Mouse (Mus musculus): ENCODE measurements around the gene Dgkg. TPM values are rescaled to one million over a fixed set of nuclear protein-coding genes. Genes with fewer than 3 reads are reported as not detected.
A peak's percentile ranks its signal among the peaks of the same experiment; 100 is the strongest.

Dgkg gene
- polyA plus RNA-seq, 1 experiment from 2014 or later: 0.53 TPM

DNA sequence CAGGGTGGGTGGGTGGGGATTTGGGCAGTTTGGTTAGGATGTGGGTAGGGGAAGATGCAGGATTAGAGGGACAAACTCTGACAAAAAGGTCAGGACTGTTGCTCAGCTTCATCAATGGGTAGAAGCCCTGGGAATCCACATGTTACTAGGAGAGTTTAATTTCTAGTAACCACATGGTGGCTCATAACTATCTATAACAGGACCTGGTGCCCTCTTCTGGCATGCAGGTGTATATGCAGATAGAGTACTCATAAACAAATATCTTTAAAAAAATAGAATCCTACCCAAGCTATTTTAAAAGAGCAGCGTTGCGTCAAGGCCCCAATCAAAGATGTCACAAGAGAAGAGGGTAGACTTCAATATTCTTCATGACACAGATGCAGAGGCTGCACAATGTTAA, 63.1 kb downstream of the Dgkg start:
- Histone ChIP-seq H3K27ac (no peak overlapping the region), H3K4me3 (no peak overlapping the region), H3K4me1 (replicated peaks) (no peaks in the 10 kb centered on the region), H3K27me3 (no peaks in the 10 kb centered on the region), H3K4me2 (no peak overlapping the region), H3K9me3 (replicated peaks) (no peaks in the 10 kb centered on the region), H3K9ac (no peak overlapping the region), H3K36me3 (no peaks in the 10 kb centered on the region)
- no peak for ATAC-seq (replicated peaks; ENCODE audit: insufficient number of reproducible peaks, insufficient read depth, low FRiP score, low read depth)
- 91% methylated on average over 2 of the region's 2 CpGs for WGBS

DNA sequence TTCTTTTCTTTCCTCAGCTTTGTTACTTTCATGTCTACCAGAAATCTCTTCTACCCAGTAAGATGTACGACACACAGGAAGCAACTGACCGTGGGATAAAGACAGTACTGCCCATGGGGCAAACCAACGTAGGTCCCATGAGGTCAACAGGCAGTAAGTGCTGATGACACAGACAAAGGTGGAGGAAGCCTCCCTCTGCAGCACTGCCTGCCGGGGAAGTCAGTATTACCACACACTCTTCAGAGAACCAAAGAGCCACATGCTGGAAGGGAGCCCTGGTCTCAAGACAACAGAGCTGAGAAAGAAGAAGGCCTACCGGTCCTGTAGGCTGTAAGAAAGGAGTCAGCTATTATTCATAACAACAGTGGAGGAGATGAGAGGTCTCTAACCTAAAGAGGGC, 67.4 kb downstream of the Dgkg start:
- Histone ChIP-seq H3K4me2 (no peak overlapping the region), H3K9ac (no peak overlapping the region), H3K9me3 (replicated peaks) (no peaks in the 10 kb centered on the region), H3K27me3 (no peaks in the 10 kb centered on the region), H3K4me1 (replicated peaks) (no peaks in the 10 kb centered on the region), H3K36me3 (no peaks in the 10 kb centered on the region), H3K4me3 (no peak overlapping the region), H3K27ac (no peak overlapping the region)
- WGBS: 76% methylated on average over 5 of the region's 5 CpGs
- no peak for ATAC-seq (replicated peaks; ENCODE audit: insufficient number of reproducible peaks, insufficient read depth, low FRiP score, low read depth)

DNA sequence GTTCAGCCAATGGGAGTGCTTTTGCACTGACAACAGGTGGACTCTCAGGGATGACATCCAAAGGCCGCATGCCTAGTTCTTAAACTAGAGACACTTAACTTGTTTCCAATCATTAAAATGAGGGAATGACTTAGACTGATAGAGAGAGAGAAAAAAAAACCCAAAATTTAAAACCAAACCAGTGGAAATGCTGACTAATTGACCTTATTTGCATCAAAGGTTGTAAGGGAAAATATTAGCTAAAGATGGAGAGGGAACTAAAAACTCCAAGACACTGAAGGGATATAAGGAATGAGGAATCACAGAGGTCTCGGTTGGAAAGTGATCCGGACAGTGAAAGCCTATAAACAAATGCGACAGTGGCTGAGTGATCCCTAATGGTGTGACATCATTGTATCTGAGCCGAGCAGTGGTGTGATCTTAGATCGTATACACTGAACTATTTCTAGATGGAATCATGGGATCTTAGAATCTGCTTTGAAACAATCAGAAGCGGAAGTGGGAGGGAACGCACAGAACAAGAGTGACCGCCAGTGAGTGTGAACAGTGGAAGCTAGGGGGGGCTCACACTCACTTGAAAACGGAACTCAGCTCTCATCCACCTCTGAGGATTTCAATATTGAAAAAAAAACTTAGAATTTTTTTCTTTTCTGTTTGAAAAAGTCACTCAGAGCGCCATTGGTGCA, 70.7 kb downstream of the Dgkg start:
- H3K4me1 ChIP-seq (replicated peaks): peaks cover 11% of the 10 kb centered on the region; the same call in 1 of the 2 replicates
- H3K4me3 ChIP-seq: no peak overlapping the region
- no peaks in the 10 kb centered on the region for H3K27me3 ChIP-seq
- ATAC-seq (replicated peaks; ENCODE audit: insufficient number of reproducible peaks, insufficient read depth, low FRiP score, low read depth): no peak
- H3K4me2 ChIP-seq: no peak overlapping the region
- H3K36me3 ChIP-seq: no peaks in the 10 kb centered on the region
- 72% methylated on average over 11 of the region's 11 CpGs for WGBS
- H3K27ac ChIP-seq: no peak overlapping the region
- H3K9me3 ChIP-seq (replicated peaks): no peaks in the 10 kb centered on the region
- no peak overlapping the region for H3K9ac ChIP-seq

DNA sequence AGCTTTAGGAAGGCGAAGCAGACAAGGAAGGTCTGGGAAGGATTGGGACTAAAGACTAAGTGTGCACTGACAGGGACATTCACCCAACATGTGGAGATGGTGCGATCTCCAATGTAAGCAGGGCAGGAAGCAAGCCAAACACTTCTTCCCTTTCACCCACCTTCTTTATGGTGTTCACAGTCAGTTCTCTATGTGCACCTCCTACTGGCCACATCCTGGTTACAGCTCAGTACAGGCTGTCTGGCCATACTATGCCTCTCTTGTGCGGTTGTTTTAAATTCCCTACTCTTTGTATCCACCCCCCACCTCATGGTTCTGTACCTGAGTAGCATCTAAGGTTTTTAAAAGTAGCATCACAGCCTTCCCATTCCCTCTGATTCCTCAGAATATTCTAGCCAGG, 71.5 kb downstream of the Dgkg start:
- H3K4me3 ChIP-seq: no peak overlapping the region
- no peak overlapping the region for H3K27ac ChIP-seq
- WGBS: 80% methylated on average over 3 of the region's 3 CpGs
- peaks cover 11% of the 10 kb centered on the region; the same call in 1 of the 2 replicates for H3K4me1 ChIP-seq (replicated peaks)
- H3K9ac ChIP-seq: no peak overlapping the region
- H3K9me3 ChIP-seq (replicated peaks): no peaks in the 10 kb centered on the region
- no peak for ATAC-seq (replicated peaks; ENCODE audit: insufficient number of reproducible peaks, insufficient read depth, low FRiP score, low read depth)
- no peaks in the 10 kb centered on the region for H3K36me3 ChIP-seq
- H3K4me2 ChIP-seq: no peak overlapping the region
- no peaks in the 10 kb centered on the region for H3K27me3 ChIP-seq

DNA sequence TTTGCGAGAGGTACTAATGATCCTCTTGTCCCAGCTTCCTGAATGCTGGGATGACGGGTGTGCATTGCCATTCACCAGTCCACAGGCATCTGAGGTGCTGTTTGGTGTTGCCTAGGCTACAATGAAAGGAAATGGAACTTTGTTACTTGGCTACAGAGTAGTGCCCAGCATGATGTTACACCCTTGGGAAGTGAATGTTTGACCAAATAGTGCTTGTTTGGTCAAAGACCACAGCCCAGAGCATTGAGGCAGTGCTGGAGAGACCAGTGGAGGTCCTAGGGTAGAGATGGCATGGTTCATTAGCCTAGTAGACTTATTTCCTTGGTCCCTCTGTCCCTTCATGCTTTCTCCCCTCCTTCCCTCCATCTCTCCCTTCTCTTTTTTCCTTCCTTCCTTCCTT, 73.6 kb downstream of the Dgkg start:
- peaks cover 11% of the 10 kb centered on the region; the same call in 1 of the 2 replicates for H3K4me1 ChIP-seq (replicated peaks)
- 61% methylated on average over 2 of the region's 2 CpGs for WGBS

DNA sequence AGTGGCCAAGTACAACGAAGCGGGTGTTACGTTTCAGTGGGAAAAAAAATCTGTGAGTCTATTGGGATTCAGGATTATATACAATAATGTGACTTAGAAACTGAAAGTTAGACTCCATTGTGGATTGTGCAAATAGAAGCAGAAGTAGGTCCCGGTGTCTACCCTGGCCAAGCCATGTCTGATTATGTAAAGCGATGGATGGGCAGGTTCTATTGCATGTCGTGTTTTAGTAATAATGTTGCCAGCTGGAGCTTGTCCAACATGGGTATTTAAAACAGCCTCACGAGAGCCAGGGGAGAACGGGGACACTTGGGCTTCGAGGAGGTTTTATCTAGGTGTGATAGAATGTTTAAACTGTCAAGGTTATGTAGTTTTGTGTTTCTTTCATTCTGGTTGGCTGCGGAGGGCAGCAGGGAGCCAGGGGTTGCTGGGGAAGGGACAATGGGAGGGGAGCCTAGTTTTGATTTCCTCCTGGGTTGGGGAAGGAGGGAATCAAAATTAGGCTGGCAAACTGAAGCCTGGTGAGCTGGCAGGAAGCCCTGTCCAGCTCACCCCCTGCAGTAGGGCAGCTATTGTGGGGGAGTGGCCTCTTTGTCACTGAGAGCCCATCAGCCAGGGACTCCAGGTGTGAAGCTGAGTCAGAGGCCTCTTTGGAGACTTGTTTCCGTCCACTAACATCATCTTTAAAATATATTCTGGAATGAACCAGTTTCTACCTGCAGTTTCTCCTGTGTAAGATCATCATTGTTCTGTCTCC, 74.7 kb downstream of the Dgkg start:
- H3K27me3 ChIP-seq: no peaks in the 10 kb centered on the region
- H3K9me3 ChIP-seq (replicated peaks): no peaks in the 10 kb centered on the region
- H3K4me1 ChIP-seq (replicated peaks): peaks cover 11% of the 10 kb centered on the region; the same call in 1 of the 2 replicates
- 0 out of 2 replicates have a peak, but pooled peaks have one; percentile 47 for ATAC-seq (replicated peaks; ENCODE audit: insufficient number of reproducible peaks, insufficient read depth, low FRiP score, low read depth)
- WGBS: 47% methylated on average over 11 of the region's 11 CpGs
- peak overlapping the region; percentile 43 for H3K4me2 ChIP-seq
- no peak overlapping the region for H3K9ac ChIP-seq
- H3K27ac ChIP-seq: no peak overlapping the region
- no peaks in the 10 kb centered on the region for H3K36me3 ChIP-seq
- no peak overlapping the region; the same call in 1 of the 2 replicates for H3K4me3 ChIP-seq

More for the DNA sequence above, 73.6 kb downstream of the Dgkg start:
- Histone ChIP-seq H3K9ac (no peak overlapping the region), H3K9me3 (replicated peaks) (no peaks in the 10 kb centered on the region), H3K4me2 (no peak overlapping the region), H3K4me3 (no peak overlapping the region), H3K27ac (no peak overlapping the region), H3K36me3 (no peaks in the 10 kb centered on the region), H3K27me3 (no peaks in the 10 kb centered on the region)
- no peak for ATAC-seq (replicated peaks; ENCODE audit: insufficient number of reproducible peaks, insufficient read depth, low FRiP score, low read depth)

DNA sequence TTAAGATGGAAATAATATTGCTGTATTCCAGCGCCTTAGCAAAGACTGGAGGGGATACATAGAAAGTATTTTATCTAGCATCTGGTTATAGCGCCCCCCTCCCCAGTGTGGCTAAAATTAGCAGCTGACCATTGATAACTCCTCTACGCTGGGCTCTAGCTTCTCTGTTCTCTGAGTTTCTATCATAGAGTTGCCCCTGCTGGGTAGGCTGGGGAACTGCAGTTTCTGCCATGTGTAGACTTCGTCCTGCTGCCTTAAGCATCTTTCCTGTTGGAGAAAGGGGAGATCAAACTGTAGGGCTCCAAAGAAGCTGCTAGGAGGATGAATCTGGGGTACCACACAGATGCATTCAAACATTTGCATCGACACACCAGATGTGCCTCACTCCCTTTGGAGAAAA, 76.9 kb downstream of the Dgkg start:
- peaks cover 11% of the 10 kb centered on the region; the same call in 1 of the 2 replicates for H3K4me1 ChIP-seq (replicated peaks)
- H3K9me3 ChIP-seq (replicated peaks): no peaks in the 10 kb centered on the region
- no peaks in the 10 kb centered on the region for H3K36me3 ChIP-seq
- no peak overlapping the region for H3K27ac ChIP-seq
- H3K27me3 ChIP-seq: no peaks in the 10 kb centered on the region
- no peak overlapping the region for H3K4me2 ChIP-seq
- no peak for ATAC-seq (replicated peaks; ENCODE audit: insufficient number of reproducible peaks, insufficient read depth, low FRiP score, low read depth)
- 33% methylated on average over 5 of the region's 5 CpGs for WGBS
- H3K9ac ChIP-seq: no peak overlapping the region
- no peak overlapping the region for H3K4me3 ChIP-seq

DNA sequence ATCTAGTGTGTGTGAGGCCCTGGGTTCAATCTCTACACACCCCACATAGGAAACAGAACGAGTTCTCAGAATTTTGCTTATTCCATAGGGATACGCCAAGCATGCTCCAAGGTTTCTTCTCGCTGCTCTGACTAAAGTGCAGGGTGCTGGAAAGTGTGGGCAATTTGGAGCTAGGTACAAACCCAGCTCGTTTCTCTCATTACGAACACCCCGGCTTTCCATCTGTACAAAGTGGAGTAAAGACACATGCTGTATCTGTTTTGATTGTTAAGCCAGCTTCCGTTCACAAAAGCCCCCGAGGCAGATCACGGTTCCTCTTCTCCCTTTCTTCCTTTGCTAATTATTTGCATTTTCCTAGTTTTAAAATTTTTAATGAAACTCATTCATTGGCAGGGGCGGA, 78.1 kb downstream of the Dgkg start:
- no peak for ATAC-seq (replicated peaks; ENCODE audit: insufficient number of reproducible peaks, insufficient read depth, low FRiP score, low read depth)
- no peak overlapping the region for H3K4me2 ChIP-seq
- H3K4me1 ChIP-seq (replicated peaks): peaks cover 11% of the 10 kb centered on the region; the same call in 1 of the 2 replicates
- WGBS: 85% methylated on average over 10 of the region's 10 CpGs
- H3K27ac ChIP-seq: no peak overlapping the region
- H3K9ac ChIP-seq: no peak overlapping the region
- no peaks in the 10 kb centered on the region for H3K27me3 ChIP-seq
- H3K9me3 ChIP-seq (replicated peaks): no peaks in the 10 kb centered on the region
- no peaks in the 10 kb centered on the region for H3K36me3 ChIP-seq
- no peak overlapping the region for H3K4me3 ChIP-seq

DNA sequence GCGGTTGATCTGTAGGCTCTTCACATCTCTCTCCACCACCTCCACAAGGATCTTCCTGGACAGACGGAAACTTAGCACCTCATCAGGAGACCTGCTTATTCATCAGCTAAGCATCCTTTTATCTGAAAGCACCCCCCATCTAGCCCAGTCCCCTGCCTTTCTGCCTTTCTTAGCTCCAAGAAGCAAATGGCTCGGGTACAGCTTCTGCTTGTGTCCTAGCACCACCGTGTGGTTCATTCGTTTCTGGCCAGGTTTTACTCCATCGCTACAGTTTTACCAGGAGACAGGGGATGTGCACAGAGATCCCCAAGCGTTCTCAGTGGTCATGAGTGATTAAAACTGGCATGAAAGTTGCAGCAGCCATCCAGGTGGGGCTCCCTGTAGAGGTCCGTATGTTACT, 79.4 kb downstream of the Dgkg start:
- WGBS: 40% methylated on average over 8 of the region's 8 CpGs
- no peak for ATAC-seq (replicated peaks; ENCODE audit: insufficient number of reproducible peaks, insufficient read depth, low FRiP score, low read depth)
- Histone ChIP-seq H3K9me3 (replicated peaks) (no peaks in the 10 kb centered on the region), H3K36me3 (no peaks in the 10 kb centered on the region), H3K4me3 (no peak overlapping the region), H3K4me1 (replicated peaks) (peaks cover 9% of the 10 kb centered on the region; the same call in 1 of the 2 replicates), H3K27ac (no peak overlapping the region), H3K27me3 (peaks cover 6% of the 10 kb centered on the region), H3K9ac (no peak overlapping the region), H3K4me2 (no peak overlapping the region)

DNA sequence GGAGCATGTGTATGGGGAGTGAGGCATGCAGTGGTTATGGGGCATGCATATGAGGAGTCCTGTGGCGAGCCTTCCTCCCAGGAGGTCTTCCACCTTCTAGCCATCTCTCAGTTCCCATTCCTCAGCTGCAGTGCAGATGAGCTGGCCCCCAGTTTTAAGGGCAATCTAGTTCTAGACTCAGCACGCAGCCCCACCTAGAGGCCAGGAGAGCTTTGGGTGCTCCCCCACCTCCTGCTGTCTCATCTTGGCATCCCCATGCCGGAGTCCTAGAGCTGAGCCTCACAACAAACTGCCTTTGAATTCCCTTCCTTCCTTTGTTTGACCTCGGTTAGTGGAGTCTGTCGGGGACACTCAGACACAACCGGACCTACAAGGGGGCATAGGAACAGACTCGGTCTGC, 82.9 kb downstream of the Dgkg start:
- H3K27ac ChIP-seq: no peak overlapping the region
- WGBS: 59% methylated on average over 7 of the region's 7 CpGs
- no peaks in the 10 kb centered on the region for H3K36me3 ChIP-seq
- H3K27me3 ChIP-seq: peaks cover 20% of the 10 kb centered on the region
- no peak overlapping the region for H3K4me3 ChIP-seq
- no peaks in the 10 kb centered on the region for H3K4me1 ChIP-seq (replicated peaks)
- no peak overlapping the region for H3K4me2 ChIP-seq
- no peaks in the 10 kb centered on the region for H3K9me3 ChIP-seq (replicated peaks)
- H3K9ac ChIP-seq: no peak overlapping the region
- ATAC-seq (replicated peaks; ENCODE audit: insufficient number of reproducible peaks, insufficient read depth, low FRiP score, low read depth): no peak

DNA sequence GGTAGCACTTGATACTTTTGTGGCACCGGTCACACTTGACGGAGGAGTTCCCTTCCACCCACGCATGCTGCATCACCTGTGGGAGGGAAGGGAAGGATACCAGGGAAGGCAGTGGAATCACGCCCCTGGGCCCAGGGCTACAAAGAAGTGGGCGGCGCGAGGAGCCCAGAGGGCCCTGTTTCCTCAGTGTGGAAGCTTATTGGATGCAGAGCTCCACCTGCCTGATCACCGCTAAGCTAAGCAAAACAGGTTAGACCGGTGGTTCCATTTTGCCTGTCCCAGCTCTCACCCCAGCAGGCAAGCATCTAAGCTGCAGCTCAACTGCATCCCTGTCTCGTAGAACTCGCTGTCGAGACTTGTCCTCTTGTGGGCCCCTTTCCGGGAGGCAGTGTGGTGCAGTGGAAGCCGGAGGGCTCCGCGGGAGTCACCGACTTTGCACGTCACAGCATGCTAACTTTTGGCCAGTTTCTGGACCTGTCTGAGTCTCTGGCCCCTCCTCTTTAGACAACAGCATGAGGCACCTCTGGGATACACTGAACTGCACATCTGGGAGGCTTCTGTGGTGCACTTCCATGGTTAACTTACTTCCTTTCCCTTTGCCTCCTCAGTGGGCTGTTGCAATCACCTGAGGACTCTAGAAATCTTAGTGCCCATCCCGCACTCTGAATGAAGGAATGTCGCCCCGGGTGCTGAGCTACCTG, 84.2 kb downstream of the Dgkg start:
- H3K27ac ChIP-seq: no peak overlapping the region
- no peaks in the 10 kb centered on the region for H3K36me3 ChIP-seq
- H3K4me3 ChIP-seq: no peak overlapping the region
- H3K4me2 ChIP-seq: no peak overlapping the region
- no peak for ATAC-seq (replicated peaks; ENCODE audit: insufficient number of reproducible peaks, insufficient read depth, low FRiP score, low read depth)
- no peaks in the 10 kb centered on the region for H3K4me1 ChIP-seq (replicated peaks)
- 35% methylated on average over 21 of the region's 21 CpGs for WGBS
- H3K27me3 ChIP-seq: peaks cover 20% of the 10 kb centered on the region
- no peak overlapping the region for H3K9ac ChIP-seq
- no peaks in the 10 kb centered on the region for H3K9me3 ChIP-seq (replicated peaks)
